Mouse (Mus musculus) ES-Bruce4 (cell line): ENCODE results near the gene Il9r. TPM values are rescaled to one million over a fixed set of nuclear protein-coding genes. Genes with fewer than 3 reads are reported as not detected.
A peak's percentile ranks its signal among the peaks of the same experiment; 100 is the strongest.

Source experiments
- H3K27ac ChIP-seq: 2 replicates; pipeline ENCODE4 v1.5.1; 2012; ENCODE audit warnings: low read length, inconsistent platforms; ENCODE audit not compliant: insufficient read depth
- H3K27me3 ChIP-seq: 2 replicates; pipeline ENCODE4 v1.6.1; 2012; ENCODE audit warnings: mild to moderate bottlenecking, low read length, inconsistent platforms; ENCODE audit not compliant: control insufficient read depth, poor library complexity, insufficient read depth, severe bottlenecking
- H3K36me3 ChIP-seq: 2 replicates; pipeline ENCODE4 v1.6.1; 2012; ENCODE audit warnings: inconsistent platforms, mild to moderate bottlenecking, low read length, moderate library complexity; ENCODE audit not compliant: control insufficient read depth, poor library complexity, insufficient read depth, severe bottlenecking
- H3K4me1 ChIP-seq: one replicate; pipeline ENCODE4 v1.8.1; 2011; ENCODE audit warnings: low read length; ENCODE audit not compliant: control insufficient read depth, insufficient read depth
- H3K4me3 ChIP-seq: 2 replicates; pipeline ENCODE4 v1.5.1; 2011; ENCODE audit warnings: low read depth, mild to moderate bottlenecking, low read length
- H3K9ac ChIP-seq: 2 replicates; pipeline ENCODE4 v1.6.1; 2012; ENCODE audit warnings: low read depth, mild to moderate bottlenecking, inconsistent platforms; ENCODE audit not compliant: poor library complexity, severe bottlenecking
- H3K9me3 ChIP-seq: replicated peaks from 2 replicates; pipeline ENCODE4 v1.6.1; 2012; ENCODE audit warnings: mild to moderate bottlenecking, low read length, inconsistent platforms; ENCODE audit not compliant: control insufficient read depth, poor library complexity, insufficient read depth, severe bottlenecking
- CTCF ChIP-seq: IDR thresholded peaks from one replicate; pipeline ENCODE4 v1.8.1; 2011; ENCODE audit warnings: low read depth, low read length
- EP300 ChIP-seq: IDR thresholded peaks from 2 replicates; pipeline ENCODE4 v1.6.1; 2011; ENCODE audit warnings: low read depth, low read length; ENCODE audit not compliant: insufficient read depth
- POLR2A ChIP-seq: IDR thresholded peaks from one replicate; pipeline ENCODE4 v1.8.1; 2011; ENCODE audit warnings: low read length; ENCODE audit not compliant: insufficient read depth
- polyA plus RNA-seq: library from polyadenylated mRNA; stranded (reverse); fragments of >200 nt; gene quantifications from 2 replicates; pipeline ENCODE4 v1.2.4, GENCODE M21; 2011; ENCODE audit warnings: low read depth; ENCODE audit not compliant: missing spikeins, insufficient read depth, insufficient read length

Gene Il9r
- polyA plus RNA-seq, 1 experiment = not detected

DNA sequence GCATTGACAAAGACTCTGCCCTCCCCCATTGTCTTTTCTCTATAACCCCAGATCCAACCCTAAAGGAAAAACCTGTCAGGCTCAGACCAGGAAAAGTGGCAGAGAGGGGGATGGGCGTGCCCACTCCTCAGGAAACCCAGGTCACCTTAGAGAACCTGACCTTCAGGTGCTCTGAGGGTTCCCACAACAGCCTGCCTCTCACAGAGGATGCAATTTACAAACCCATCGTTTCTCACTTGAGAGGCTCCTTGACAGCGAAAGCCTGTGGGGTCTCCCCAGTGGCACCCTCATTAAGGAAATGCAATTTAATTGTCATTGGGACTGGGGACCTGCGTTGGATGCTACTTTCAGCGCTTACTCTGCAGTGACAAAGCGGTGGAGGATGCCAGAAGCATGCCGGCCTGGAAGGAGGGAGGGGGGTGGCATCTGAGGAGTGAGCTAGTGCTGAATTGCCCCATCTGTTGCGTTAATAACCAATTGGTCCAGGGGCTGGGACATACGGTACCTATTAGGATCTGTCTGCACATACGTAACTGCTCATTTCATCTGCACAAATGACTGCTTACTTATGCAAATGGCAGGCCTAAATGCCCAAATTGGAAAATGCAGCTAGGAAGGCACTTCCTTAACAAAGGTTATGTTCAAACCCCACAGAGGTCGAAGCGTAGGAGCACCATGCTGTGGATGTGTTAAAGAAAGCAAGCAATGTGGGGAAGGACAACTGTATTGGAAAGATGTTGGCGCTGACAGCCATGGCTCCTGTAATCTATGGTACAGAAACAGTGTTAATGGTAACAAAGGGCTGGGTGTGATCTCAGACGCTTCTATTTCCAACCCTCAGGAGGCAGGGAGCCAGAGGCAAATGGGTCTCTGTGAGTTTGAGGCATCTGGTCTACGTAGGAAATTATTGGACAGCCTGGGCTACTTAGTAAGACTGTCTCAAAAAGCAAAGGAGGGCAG, 58.2 kb downstream of the Il9r start:
- Histone ChIP-seq H3K4me3 (no peak overlapping the region), H3K9me3 (no peaks in the 10 kb centered on the region), H3K36me3 (no peaks in the 10 kb centered on the region), H3K27ac (no peak overlapping the region), H3K9ac (no peak overlapping the region), H3K4me1 (peaks cover 4% of the 10 kb centered on the region), H3K27me3 (no peaks in the 10 kb centered on the region)
- TF ChIP-seq EP300 (no peak), POLR2A (no peak), CTCF (no peak)

DNA sequence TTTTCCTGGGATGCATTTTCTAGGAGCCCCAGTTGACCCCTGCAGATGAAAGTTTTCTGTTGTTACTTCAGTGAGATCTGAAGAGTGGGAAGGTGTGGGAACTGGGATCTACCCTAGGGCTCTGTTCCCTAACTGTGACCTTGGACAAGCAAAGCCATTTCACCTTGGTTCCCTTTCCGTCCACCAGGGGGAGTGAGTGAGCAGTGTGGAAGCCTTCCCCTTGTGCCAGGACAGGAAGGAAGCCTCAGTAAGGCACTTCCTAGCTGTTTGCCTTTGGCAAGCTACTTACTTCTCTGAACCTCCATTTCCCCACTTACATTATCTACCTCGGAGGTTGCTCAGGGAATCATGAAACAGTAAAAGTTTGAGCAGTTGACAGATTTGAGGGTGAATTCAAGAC, 59.0 kb downstream of the Il9r start:
- 0 out of 2 replicates have a peak, but pooled peaks have one; percentile 59 for TF ChIP-seq EP300
- TF ChIP-seq CTCF = peak; percentile 98
- no peak for TF ChIP-seq POLR2A
- H3K27me3 ChIP-seq = no peaks in the 10 kb centered on the region
- H3K36me3 ChIP-seq = no peaks in the 10 kb centered on the region
- H3K4me1 ChIP-seq = peaks cover 4% of the 10 kb centered on the region
- H3K4me3 ChIP-seq = no peak overlapping the region
- H3K9me3 ChIP-seq = no peaks in the 10 kb centered on the region
- H3K9ac ChIP-seq = no peak overlapping the region
- no peak overlapping the region for H3K27ac ChIP-seq

DNA sequence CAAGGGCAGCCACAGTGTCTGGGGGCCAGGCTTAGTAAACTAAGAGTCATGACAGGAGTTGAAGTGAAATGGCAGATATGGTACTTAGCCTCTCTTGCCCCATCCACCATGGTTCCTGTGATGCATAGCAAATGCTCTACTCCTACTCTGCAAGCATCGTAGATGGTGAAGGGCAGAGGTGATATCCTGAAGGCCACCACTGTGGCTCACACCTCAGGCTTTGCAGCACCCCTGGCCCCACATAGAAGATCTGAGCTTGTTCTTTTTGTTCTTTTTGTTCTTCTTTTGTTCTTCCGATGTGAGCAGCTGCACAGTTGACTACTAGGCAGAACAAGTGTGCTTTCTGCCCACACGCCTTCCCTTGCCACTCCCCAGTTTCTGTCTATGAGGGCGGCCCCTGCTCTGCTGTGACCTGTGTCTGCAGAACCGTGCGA, 60.5 kb downstream of the Il9r start:
- Histone ChIP-seq H3K27ac (no peak overlapping the region), H3K9ac (no peak overlapping the region), H3K36me3 (no peaks in the 10 kb centered on the region), H3K27me3 (no peaks in the 10 kb centered on the region), H3K9me3 (no peaks in the 10 kb centered on the region), H3K4me3 (no peak overlapping the region), H3K4me1 (peaks cover 4% of the 10 kb centered on the region)
- TF ChIP-seq POLR2A (no peak), EP300 (no peak), CTCF (no peak)

DNA sequence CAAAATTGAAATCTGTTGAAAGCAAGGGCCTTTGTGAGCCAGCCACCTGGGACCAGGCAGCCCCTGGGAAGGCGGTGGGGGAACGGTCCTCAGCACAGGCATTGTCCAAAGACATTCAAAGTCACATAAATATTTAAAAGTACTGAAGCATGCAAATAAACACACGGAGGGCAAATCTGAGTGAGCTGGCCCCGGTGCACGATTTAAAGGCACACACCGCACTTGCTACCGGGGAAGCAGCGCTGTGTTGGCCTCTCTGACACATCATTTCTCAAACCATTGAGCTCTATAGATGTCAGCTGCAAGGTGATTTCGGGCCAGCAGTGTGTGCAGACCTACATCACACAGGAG, 61.5 kb downstream of the Il9r start:
- H3K9me3 ChIP-seq = no peaks in the 10 kb centered on the region
- no peaks in the 10 kb centered on the region for H3K27me3 ChIP-seq
- no peak for TF ChIP-seq POLR2A
- H3K36me3 ChIP-seq = no peaks in the 10 kb centered on the region
- no peak overlapping the region for H3K27ac ChIP-seq
- H3K4me1 ChIP-seq = peaks cover 4% of the 10 kb centered on the region
- no peak overlapping the region for H3K4me3 ChIP-seq
- no peak overlapping the region for H3K9ac ChIP-seq

DNA sequence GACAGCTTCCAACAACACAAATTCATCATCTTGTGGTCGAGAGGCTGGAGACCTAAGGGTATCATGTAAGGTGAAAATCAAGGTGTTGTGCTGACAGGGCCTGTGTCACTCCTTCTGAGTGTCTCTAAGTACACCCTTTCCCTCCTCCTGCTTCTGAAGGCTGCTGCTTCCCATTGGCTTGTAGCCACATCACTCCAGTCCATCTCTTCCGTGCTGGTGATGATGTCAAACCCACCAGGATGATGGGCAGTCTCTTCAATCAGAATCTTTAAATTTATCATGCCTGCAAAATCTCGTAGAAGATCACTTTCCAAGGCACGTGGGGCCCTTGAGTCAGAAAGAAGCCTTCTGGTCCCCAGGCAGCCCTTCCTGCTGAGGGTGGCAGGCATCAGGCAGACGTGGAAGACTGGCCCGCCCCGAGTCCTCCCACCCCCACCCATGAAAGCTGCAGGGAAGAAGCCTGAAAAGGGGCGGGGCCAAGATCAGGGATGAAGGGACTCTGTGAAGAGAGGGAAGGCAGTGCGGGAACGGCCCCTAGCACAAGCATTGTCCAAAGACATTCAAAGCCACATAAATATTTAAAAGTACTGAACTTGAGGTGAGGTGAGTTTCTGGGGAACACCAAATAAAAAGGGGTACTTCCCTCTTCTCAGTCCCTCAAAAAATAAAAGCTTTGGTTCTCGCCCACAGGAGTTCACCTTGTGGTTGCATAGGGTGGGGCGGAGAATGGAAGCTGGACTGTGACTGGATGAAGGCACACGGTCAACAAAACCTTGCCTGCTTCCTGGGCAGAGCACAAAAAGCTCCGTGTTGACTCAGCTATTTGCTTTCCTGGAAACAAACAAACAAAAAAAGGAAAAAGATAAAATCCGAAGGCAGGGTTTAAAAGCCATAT, 62.1 kb downstream of the Il9r start:
- Histone ChIP-seq H3K27me3 (no peaks in the 10 kb centered on the region), H3K9ac (no peak overlapping the region), H3K9me3 (no peaks in the 10 kb centered on the region), H3K27ac (no peak overlapping the region), H3K4me3 (no peak overlapping the region), H3K36me3 (no peaks in the 10 kb centered on the region), H3K4me1 (peaks cover 4% of the 10 kb centered on the region)
- TF ChIP-seq EP300 (no peak), POLR2A (no peak), CTCF (no peak)

Other genes starting within 250 kb of the Il9r start
- gene 4930524B15Rik, start 234.7 kb downstream of the Il9r start, polyA plus RNA-seq = not detected in 2 replicates
- not detected in 2 replicates for gene Nsg2, start 199.8 kb downstream of the Il9r start, polyA plus RNA-seq
- gene Snrnp25, start 5.1 kb upstream of the Il9r start, polyA plus RNA-seq = 30.4 and 32.3 TPM in 2 replicates
- gene Rhbdf1, start 22.0 kb upstream of the Il9r start, polyA plus RNA-seq = 26.8 and 33.3 TPM in 2 replicates
- 18.4 and 20.5 TPM in 2 replicates for gene Mpg, start 26.2 kb upstream of the Il9r start, polyA plus RNA-seq
- gene Nprl3, start 67.4 kb upstream of the Il9r start, polyA plus RNA-seq = 31.5 and 31.6 TPM in 2 replicates
- gene Hba-x, start 76.1 kb upstream of the Il9r start, polyA plus RNA-seq = not detected in 2 replicates
- gene Hba-a1, start 83.2 kb upstream of the Il9r start, polyA plus RNA-seq = 1.2 and 1.6 TPM in 2 replicates
- not detected in 2 replicates for gene Hbq1b, start 86.7 kb upstream of the Il9r start, polyA plus RNA-seq
- gene Hba-a2, start 96.2 kb upstream of the Il9r start, polyA plus RNA-seq = 5.6 and 10.3 TPM in 2 replicates
- not detected in 2 replicates for gene Hbq1a, start 99.8 kb upstream of the Il9r start, polyA plus RNA-seq
- 5.9 and 6.1 TPM in 2 replicates for gene Sh3pxd2b, start 147.5 kb upstream of the Il9r start, polyA plus RNA-seq